Mouse (Mus musculus): ENCODE data around the gene Slc38a7.
"Not testable (repeated sequence)": the region's sequence is repeated elsewhere in the genome, so short reads cannot be mapped to it uniquely, and the experiment has no call there.

Slc38a7 gene

GRCm38 (mm10) chr8:95850326-95850725, 3.0 kb downstream of the Slc38a7 start:
- DNase-seq (ENCODE audit: low read depth, low spot score) = no peak

- DNase-seq (ENCODE audit: low read depth, low spot score) = no peak
These were observed 4.4 kb downstream of the Slc38a7 start for GRCm38 (mm10) chr8:95848734-95849464.

GRCm38 (mm10) chr8:95848061-95848551, 5.2 kb downstream of the Slc38a7 start:
- no peak for DNase-seq (ENCODE audit: low read depth, low spot score)

- DNase-seq (ENCODE audit: low read depth, low spot score) = no peak
These were observed 8.3 kb downstream of the Slc38a7 start for GRCm38 (mm10) chr8:95845026-95845425.

- no peak for DNase-seq (ENCODE audit: low read depth, low spot score)
These were observed 9.4 kb downstream of the Slc38a7 start for GRCm38 (mm10) chr8:95843968-95844367.

GRCm38 (mm10) chr8:95841436-95841835, 11.9 kb downstream of the Slc38a7 start:
- DNase-seq (ENCODE audit: low read depth, low spot score) = no peak

GRCm38 (mm10) chr8:95839289-95839688, 14.1 kb downstream of the Slc38a7 start:
- no peak for DNase-seq (ENCODE audit: low read depth, low spot score)

GRCm38 (mm10) chr8:95837266-95837665, 16.1 kb downstream of the Slc38a7 start:
- DNase-seq (ENCODE audit: low read depth, low spot score) = no peak

- DNase-seq (ENCODE audit: low read depth, low spot score) = no peak
These were observed 17.4 kb downstream of the Slc38a7 start for GRCm38 (mm10) chr8:95835891-95836290.

- peak; percentile 27 for DNase-seq (ENCODE audit: low read depth, low spot score)
These were observed 19.8 kb downstream of the Slc38a7 start for GRCm38 (mm10) chr8:95833435-95833984.

GRCm38 (mm10) chr8:95832603-95833434, 20.5 kb downstream of the Slc38a7 start:
- peak; percentile 81 for DNase-seq (ENCODE audit: low read depth, low spot score)

- no peak for DNase-seq (ENCODE audit: low read depth, low spot score)
These were observed 23.2 kb downstream of the Slc38a7 start for GRCm38 (mm10) chr8:95830144-95830543.

GRCm38 (mm10) chr8:95825162-95825561, 28.2 kb downstream of the Slc38a7 start, which contains the start of gene Sap18b:
Gene Sap18b (plus strand): TSS chr8:95825346.
- DNase-seq (ENCODE audit: low read depth, low spot score) = not testable (repeated sequence)

GRCm38 (mm10) chr8:95822699-95823098, 30.6 kb downstream of the Slc38a7 start:
- DNase-seq (ENCODE audit: low read depth, low spot score) = no peak

- no peak for DNase-seq (ENCODE audit: low read depth, low spot score)
These were observed 31.2 kb downstream of the Slc38a7 start for GRCm38 (mm10) chr8:95822096-95822495.

GRCm38 (mm10) chr8:95821266-95821665, 32.1 kb downstream of the Slc38a7 start:
- DNase-seq (ENCODE audit: low read depth, low spot score) = no peak

GRCm38 (mm10) chr8:95818211-95818610, 35.1 kb downstream of the Slc38a7 start:
- DNase-seq (ENCODE audit: low read depth, low spot score) = no peak

- no peak for DNase-seq (ENCODE audit: low read depth, low spot score)
These were observed 35.7 kb downstream of the Slc38a7 start for GRCm38 (mm10) chr8:95817597-95817996.

GRCm38 (mm10) chr8:95816044-95816708, 37.2 kb downstream of the Slc38a7 start:
- DNase-seq (ENCODE audit: low read depth, low spot score) = no peak

GRCm38 (mm10) chr8:95810184-95810591, 43.2 kb downstream of the Slc38a7 start:
- no peak for DNase-seq (ENCODE audit: low read depth, low spot score)

GRCm38 (mm10) chr8:95809116-95809515, 44.2 kb downstream of the Slc38a7 start:
- DNase-seq (ENCODE audit: low read depth, low spot score) = no peak

- DNase-seq (ENCODE audit: low read depth, low spot score) = no peak
These were observed 44.7 kb downstream of the Slc38a7 start for GRCm38 (mm10) chr8:95808631-95809030.

Data from embryo, embryonic 11.5 days (tissue).